Mouse (Mus musculus) neural tube, embryonic 14.5 days (tissue): ENCODE results near the gene Smtnl2. TPM values are rescaled to one million over a fixed set of nuclear protein-coding genes. Genes with fewer than 3 reads are reported as not detected.

Experiments used
- ATAC-seq: fragments of 200-750 bp; cut with Nextera tagmentation; 2 replicates; pipeline ENCODE4 v1.8.0; 2017; ENCODE audit warnings: low read depth, mild to moderate bottlenecking, moderate TSS enrichment, moderate library complexity
- H3K27ac ChIP-seq: fragments of 300-500 bp; sonication (generic); 2 replicates; pipeline ENCODE4 v1.5.1; 2014; ENCODE audit warnings: low read depth, mild to moderate bottlenecking, control low read depth, low read length, moderate library complexity, mixed read lengths
- H3K27me3 ChIP-seq: fragments of 300-500 bp; sonication (generic); 2 replicates; pipeline ENCODE4 v1.6.1; 2014; ENCODE audit warnings: low read length; ENCODE audit not compliant: control insufficient read depth, insufficient read depth
- H3K36me3 ChIP-seq: fragments of 300-500 bp; sonication (generic); 2 replicates; pipeline ENCODE4 v1.6.1; 2014; ENCODE audit warnings: low read length, mixed read lengths; ENCODE audit not compliant: control insufficient read depth, insufficient read depth
- H3K4me1 ChIP-seq: fragments of 300-500 bp; sonication (generic); 2 replicates; pipeline ENCODE4 v1.6.1; 2014; ENCODE audit warnings: low read length; ENCODE audit not compliant: control insufficient read depth, insufficient read depth
- H3K4me2 ChIP-seq: fragments of 300-500 bp; sonication (generic); 2 replicates; pipeline ENCODE4 v1.6.1; 2014; ENCODE audit warnings: mild to moderate bottlenecking, low read depth, low read length, control low read depth
- H3K4me3 ChIP-seq: fragments of 300-500 bp; sonication (generic); 2 replicates; pipeline ENCODE4 v1.5.1; 2014; ENCODE audit warnings: low read depth, low read length, control low read depth, mixed read lengths
- H3K9ac ChIP-seq: fragments of 300-500 bp; sonication (generic); replicated peaks from 2 replicates; pipeline ENCODE4 v1.6.1; 2014; ENCODE audit warnings: low read depth, mild to moderate bottlenecking, control low read depth, low read length, mixed read lengths
- H3K9me3 ChIP-seq: fragments of 300-500 bp; sonication (generic); 2 replicates; pipeline ENCODE4 v1.6.1; 2016; ENCODE audit warnings: low read length; ENCODE audit not compliant: control insufficient read depth
- WGBS: fragments of 180-500 bp; shearing (Covaris S2); extraction: QIAGEN DNeasy Blood & Tissue Kit; methylation state at CpG from one replicate; pipeline ENCODE4 v1.1.7; 2014; 5-methylcytosine and 5-hydroxymethylcytosine counted together
- polyA plus RNA-seq: library from polyadenylated mRNA; unstranded; fragments of >200 nt; fragmentation: Nextera tagmentation; extraction: Ambion mirVana; gene quantifications from 2 replicates; pipeline ENCODE4 v1.2.1, GENCODE M21; 2014

Gene Smtnl2
- polyA plus RNA-seq, 1 experiment from 2014 or later, result 3.3 TPM

- no peaks in the 10 kb centered on the region for H3K9me3 ChIP-seq
- WGBS, result 9% methylated on average over 4 of the region's 4 CpGs
- no peak for ATAC-seq
These were observed 5.9 kb upstream of the Smtnl2 start for GRCm38 (mm10) chr11:72417376-72417775.

GRCm38 (mm10) chr11:72416666-72417065, 5.2 kb upstream of the Smtnl2 start:
- H3K27me3 ChIP-seq, result no peaks in the 10 kb centered on the region
- ATAC-seq, result no peak
- H3K4me2 ChIP-seq, result no peak overlapping the region
- H3K4me3 ChIP-seq, result no peak overlapping the region
- no peaks in the 10 kb centered on the region for H3K9me3 ChIP-seq
- no peak overlapping the region for H3K9ac ChIP-seq
- H3K27ac ChIP-seq, result no peak overlapping the region
- no peaks in the 10 kb centered on the region for H3K36me3 ChIP-seq
- WGBS, result 86% methylated on average over 5 of the region's 5 CpGs
- H3K4me1 ChIP-seq, result peaks cover 1% of the 10 kb centered on the region; the same call in 1 of the 2 replicates

More at GRCm38 (mm10) chr11:72417376-72417775, 5.9 kb upstream of the Smtnl2 start:
- Histone ChIP-seq H3K4me1 (no peaks in the 10 kb centered on the region), H3K36me3 (no peaks in the 10 kb centered on the region), H3K27ac (no peak overlapping the region), H3K4me2 (no peak overlapping the region), H3K4me3 (no peak overlapping the region), H3K9ac (no peak overlapping the region), H3K27me3 (no peaks in the 10 kb centered on the region)

GRCm38 (mm10) chr11:72415155-72415554, 3.6 kb upstream of the Smtnl2 start:
- Histone ChIP-seq H3K9ac (no peak overlapping the region), H3K9me3 (no peaks in the 10 kb centered on the region), H3K27me3 (0 out of 2 replicates have a peak, but pooled peaks cover 3% of the 10 kb centered on the region), H3K36me3 (no peaks in the 10 kb centered on the region), H3K4me3 (no peak overlapping the region), H3K4me2 (no peak overlapping the region), H3K27ac (no peak overlapping the region), H3K4me1 (peaks cover 9% of the 10 kb centered on the region; the same call in 1 of the 2 replicates)
- WGBS, result 87% methylated on average over 8 of the region's 8 CpGs
- no peak for ATAC-seq

GRCm38 (mm10) chr11:72413601-72414190, 2.2 kb upstream of the Smtnl2 start:
- H3K27ac ChIP-seq, result no peak overlapping the region
- H3K4me1 ChIP-seq, result peaks cover 9% of the 10 kb centered on the region; the same call in 1 of the 2 replicates
- H3K4me3 ChIP-seq, result no peak overlapping the region
- H3K27me3 ChIP-seq, result 0 out of 2 replicates have a peak, but pooled peaks cover 3% of the 10 kb centered on the region
- H3K9ac ChIP-seq, result no peak overlapping the region
- WGBS, result 85% methylated on average over 4 of the region's 5 CpGs
- H3K36me3 ChIP-seq, result no peaks in the 10 kb centered on the region
- no peak overlapping the region for H3K4me2 ChIP-seq
- no peaks in the 10 kb centered on the region for H3K9me3 ChIP-seq
- ATAC-seq, result no peak

- H3K4me1 ChIP-seq, result peaks cover 9% of the 10 kb centered on the region; the same call in 1 of the 2 replicates
- H3K27me3 ChIP-seq, result peaks cover 3% of the 10 kb centered on the region; the same call in 1 of the 2 replicates
- H3K9ac ChIP-seq, result no peak overlapping the region
- H3K4me2 ChIP-seq, result no peak overlapping the region
- no peak overlapping the region for H3K27ac ChIP-seq
- ATAC-seq, result no peak
- no peaks in the 10 kb centered on the region for H3K9me3 ChIP-seq
- H3K36me3 ChIP-seq, result no peaks in the 10 kb centered on the region
- no peak overlapping the region for H3K4me3 ChIP-seq
- 84% methylated on average over 7 of the region's 7 CpGs for WGBS
These were observed 1.5 kb upstream of the Smtnl2 start for GRCm38 (mm10) chr11:72413016-72413415.

- H3K9ac ChIP-seq, result peak overlapping the region; percentile 59
- WGBS, result 30% methylated on average over 9 of the region's 9 CpGs
- ATAC-seq, result no peak
- H3K36me3 ChIP-seq, result no peaks in the 10 kb centered on the region
- no peak overlapping the region for H3K27ac ChIP-seq
- peaks cover 9% of the 10 kb centered on the region; the same call in 1 of the 2 replicates for H3K4me1 ChIP-seq
- H3K4me3 ChIP-seq, result peak overlapping the region; percentile 53
- H3K9me3 ChIP-seq, result no peaks in the 10 kb centered on the region
- H3K4me2 ChIP-seq, result peak overlapping the region; percentile 98
- peaks cover 3% of the 10 kb centered on the region; the same call in 1 of the 2 replicates for H3K27me3 ChIP-seq
These were observed 432 bp upstream of the Smtnl2 start for GRCm38 (mm10) chr11:72411945-72412344.

GRCm38 (mm10) chr11:72410521-72411092, 906 bp downstream of the Smtnl2 start:
- H3K27ac ChIP-seq, result no peak overlapping the region
- H3K9ac ChIP-seq, result peak overlapping the region; percentile 11; the same call in 1 of the 2 replicates
- peak; percentile 10; the same call in 1 of the 2 replicates for ATAC-seq
- under 1% methylated on average over 25 of the region's 25 CpGs for WGBS
- peak overlapping the region; percentile 53 for H3K4me3 ChIP-seq
- peaks cover 9% of the 10 kb centered on the region; the same call in 1 of the 2 replicates for H3K4me1 ChIP-seq
- no peaks in the 10 kb centered on the region for H3K9me3 ChIP-seq
- peaks cover 3% of the 10 kb centered on the region; the same call in 1 of the 2 replicates for H3K27me3 ChIP-seq
- peak overlapping the region; percentile 98 for H3K4me2 ChIP-seq
- no peaks in the 10 kb centered on the region for H3K36me3 ChIP-seq

- peaks cover 3% of the 10 kb centered on the region; the same call in 1 of the 2 replicates for H3K27me3 ChIP-seq
- no peak overlapping the region for H3K4me3 ChIP-seq
- no peak for ATAC-seq
- no peak overlapping the region for H3K4me2 ChIP-seq
- H3K4me1 ChIP-seq, result peaks cover 9% of the 10 kb centered on the region; the same call in 1 of the 2 replicates
- 51% methylated on average over 12 of the region's 12 CpGs for WGBS
- H3K36me3 ChIP-seq, result no peaks in the 10 kb centered on the region
- H3K9me3 ChIP-seq, result no peaks in the 10 kb centered on the region
- H3K9ac ChIP-seq, result no peak overlapping the region
- no peak overlapping the region for H3K27ac ChIP-seq
These were observed 1.7 kb downstream of the Smtnl2 start for GRCm38 (mm10) chr11:72409649-72410385.
